Mouse (Mus musculus) C2C12 (cell line): ENCODE results near the gene Zfp280b.

ENCODE experiments used
- CTCF ChIP-seq: IDR thresholded peaks from one replicate; pipeline ENCODE4 v1.5.1; 2011; ENCODE audit not compliant: control insufficient read depth, insufficient read depth, insufficient read length
- MYOG ChIP-seq: IDR thresholded peaks from one replicate; pipeline ENCODE4 v1.6.1; 2011; ENCODE audit not compliant: control insufficient read depth, insufficient read length; ENCODE audit errors: extremely low read depth
- USF1 ChIP-seq: IDR thresholded peaks from one replicate; pipeline ENCODE4 v1.6.1; 2011; ENCODE audit warnings: low read depth, mild to moderate bottlenecking, control low read depth, moderate library complexity

GRCm38 (mm10) chr10:76003221-76003620 lies 29.2 kb upstream of the Zfp280b start:
- TF ChIP-seq CTCF (no peak), MYOG (no peak), USF1 (no peak)
